Mouse (Mus musculus) thymus, postnatal 36 days (tissue): ENCODE results near the gene Eif4b.

ENCODE experiments used
- DNase-seq, 2 experiments: peaks; one replicate each; pipeline ENCODE4 v3.0.0; 2022; ENCODE audit warnings: mixed read lengths in 2 of 2

The Eif4b gene

DNA sequence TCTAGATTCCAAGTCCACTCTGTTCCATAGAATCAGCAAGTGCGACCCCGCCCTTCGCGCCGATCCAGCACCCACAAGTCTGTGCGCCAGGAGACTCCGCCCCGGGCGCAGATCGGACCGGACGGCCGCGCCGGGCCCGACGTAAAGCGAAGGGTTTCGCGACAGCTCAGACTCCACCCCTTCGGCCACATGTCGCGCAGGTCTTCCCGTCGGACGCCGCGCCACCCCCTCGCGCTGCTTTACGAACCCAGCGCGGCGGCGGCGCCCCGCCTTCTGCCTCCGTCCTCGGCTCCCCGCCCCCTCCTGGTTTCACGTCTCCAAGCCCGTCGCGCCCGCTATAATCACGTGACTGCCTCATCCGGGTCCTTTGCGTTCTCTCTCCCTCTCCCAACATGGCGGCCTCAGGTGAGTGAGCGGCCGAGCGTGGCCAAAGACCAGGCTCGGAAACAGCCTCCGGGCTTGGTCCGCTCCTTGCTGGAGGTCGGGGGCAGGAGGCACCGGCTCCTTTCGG is at the start of gene Eif4b:
Eif4b (plus strand) TSS at position 215 of the 511 bp plus-strand sequence.
- DNase-seq, result peak; percentile 98 to 99

- no peak for DNase-seq
Observed at GRCm38 (mm10) chr15:102023888-102024287, 49.7 kb upstream of the Eif4b start.

- DNase-seq, result no peak
Observed at GRCm38 (mm10) chr15:102025136-102025872, 48.3 kb upstream of the Eif4b start.

DNA sequence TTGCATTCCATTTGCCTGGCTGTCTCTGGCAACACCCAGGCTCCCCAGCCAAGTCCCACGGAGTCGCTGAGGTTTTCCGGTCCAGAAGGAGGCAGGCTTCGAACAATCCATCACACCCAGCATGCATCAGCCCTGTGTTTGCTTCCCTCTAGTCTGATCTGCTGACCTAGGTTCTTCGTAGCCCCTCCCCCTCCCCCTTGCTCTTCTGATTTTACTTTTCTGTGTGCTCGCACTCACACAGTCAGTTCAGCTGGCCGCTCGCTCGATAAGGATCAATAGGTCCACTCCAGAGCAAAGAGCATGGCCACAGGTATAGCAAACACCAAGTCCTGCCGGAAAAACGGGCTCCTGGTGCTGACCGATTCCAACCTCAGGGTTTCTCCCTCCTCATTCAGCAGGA is 47.1 kb upstream of the Eif4b start:
- no peak for DNase-seq

DNA sequence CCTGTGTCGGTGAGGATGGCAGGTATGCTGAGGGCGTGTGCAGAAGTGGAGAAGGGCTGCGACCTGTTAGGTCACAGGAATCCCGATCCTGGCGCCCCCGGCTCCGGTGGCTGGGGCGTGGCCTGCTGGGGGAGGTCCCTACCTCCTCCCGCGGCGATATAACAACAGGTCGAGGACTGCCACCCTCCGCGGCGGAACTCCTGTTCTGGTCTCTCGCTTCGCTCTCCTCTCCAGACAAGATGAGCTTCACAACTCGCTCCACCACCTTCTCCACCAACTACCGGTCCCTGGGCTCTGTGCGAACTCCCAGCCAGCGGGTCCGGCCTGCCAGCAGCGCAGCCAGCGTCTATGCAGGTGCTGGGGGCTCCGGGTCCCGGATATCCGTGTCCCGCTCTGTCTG is 45.5 kb upstream of the Eif4b start, which contains the start of gene Krt18:
Krt18 (plus strand) TSS at position 141 of the 400 bp plus-strand sequence.
- DNase-seq, result peak; percentile 13 to 41

DNA sequence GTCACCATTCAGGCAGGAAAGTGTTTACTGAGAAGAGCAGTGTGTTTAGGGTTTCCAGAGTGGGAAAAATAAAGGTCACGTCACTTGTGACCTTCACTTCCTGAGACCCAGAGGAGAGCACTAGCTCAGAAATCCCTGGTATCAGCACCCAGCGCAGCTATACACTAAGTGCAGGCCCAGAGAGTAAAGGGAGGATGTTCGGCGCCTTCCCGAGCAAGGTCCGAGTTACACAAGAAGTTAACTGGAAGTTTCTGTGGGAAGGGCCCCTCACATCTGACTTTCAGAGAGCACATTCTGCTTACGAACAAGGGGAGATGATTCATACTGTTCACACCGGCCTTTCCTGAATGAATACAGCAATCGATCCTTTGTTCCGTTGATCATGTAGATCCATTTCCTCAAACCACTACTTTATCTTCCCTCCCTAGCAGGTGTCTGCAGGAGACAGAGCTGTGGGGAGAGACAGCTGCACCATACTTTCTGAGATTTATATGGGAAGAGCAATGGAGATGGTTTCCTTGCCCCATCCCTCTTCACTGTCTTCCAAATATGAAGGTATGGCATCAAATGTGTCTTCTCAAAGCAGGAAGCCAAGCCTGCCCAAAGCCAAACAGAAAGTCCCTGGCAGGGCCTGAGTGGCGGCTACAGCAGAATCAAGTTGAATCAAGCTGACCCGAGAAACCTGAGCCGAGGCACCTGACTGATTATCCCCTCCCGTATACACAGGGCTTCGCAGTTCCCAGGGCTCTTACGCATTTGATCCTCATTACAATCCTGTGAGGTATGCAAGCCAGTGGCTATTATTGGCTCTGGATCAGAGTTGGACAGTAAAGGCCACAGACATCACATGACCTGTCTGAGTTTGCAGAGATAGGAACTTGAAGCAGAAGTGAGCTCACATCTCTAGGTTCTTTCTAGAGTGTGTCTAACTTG is 39.2 kb upstream of the Eif4b start:
- no peak for DNase-seq

- DNase-seq, result no peak
Observed at GRCm38 (mm10) chr15:102040277-102040676, 33.3 kb upstream of the Eif4b start.

- DNase-seq, result no peak
Observed at GRCm38 (mm10) chr15:102041951-102042350, 31.6 kb upstream of the Eif4b start.

GRCm38 (mm10) chr15:102044745-102045144 is 28.8 kb upstream of the Eif4b start:
- no peak for DNase-seq

- DNase-seq, result no peak
Observed at GRCm38 (mm10) chr15:102045691-102046090, 27.9 kb upstream of the Eif4b start.

DNA sequence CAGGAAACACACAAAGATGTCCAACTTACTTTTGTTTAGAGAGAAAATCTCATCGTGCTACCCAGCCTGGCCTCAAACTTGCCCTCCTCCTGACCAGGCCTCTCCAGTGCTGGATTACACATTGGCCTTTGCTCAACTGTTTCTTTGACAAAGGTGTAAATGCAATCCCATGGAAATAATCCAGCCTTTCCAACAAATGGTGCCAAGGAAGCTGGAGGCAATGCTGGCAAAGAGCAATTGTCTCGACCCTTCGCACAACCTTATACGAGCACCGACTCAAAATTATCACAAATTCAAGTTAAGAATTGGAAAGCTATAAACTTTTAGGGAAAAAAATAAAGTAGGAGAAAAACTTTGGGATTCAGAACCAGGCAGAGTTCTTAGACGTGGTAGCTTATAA is 25.6 kb upstream of the Eif4b start:
- DNase-seq, result no peak

GRCm38 (mm10) chr15:102049871-102050270 is 23.7 kb upstream of the Eif4b start:
- no peak for DNase-seq

DNA sequence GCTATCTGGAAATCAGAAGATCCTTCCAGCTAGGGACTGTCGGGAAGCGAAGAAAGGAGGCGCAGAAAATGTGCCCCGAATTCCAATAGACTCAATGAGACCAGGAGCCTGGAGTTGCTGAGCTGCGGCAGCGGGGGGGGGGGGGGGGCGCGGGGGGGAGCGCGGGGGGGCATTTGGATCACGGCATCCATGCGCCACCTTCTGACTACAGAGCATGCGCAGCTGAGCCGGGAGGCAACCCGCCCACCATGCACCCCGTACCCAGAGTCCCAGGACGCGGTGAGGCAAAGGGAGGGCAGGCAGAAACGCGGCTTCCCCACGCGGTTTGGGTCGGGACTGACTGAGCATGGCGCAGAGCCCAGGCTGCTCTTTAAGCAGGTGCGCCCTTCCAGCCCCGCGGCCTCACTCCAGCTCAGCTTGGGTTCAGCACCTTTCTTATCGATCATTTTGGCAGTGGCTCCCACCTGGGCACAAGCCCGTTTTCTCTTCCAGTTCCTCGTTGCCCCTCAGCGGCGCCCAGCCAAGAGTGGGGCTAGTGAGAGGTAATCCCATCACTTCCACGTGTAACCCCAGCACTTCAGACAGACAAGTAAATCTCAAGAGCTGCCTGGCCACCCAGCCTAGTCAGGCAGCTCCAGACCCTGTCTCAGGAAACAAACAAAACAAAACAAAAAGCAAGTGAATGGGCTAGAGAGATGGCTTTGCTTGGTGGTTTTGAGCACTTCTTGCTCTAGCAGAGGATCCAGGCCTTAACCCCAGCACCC is 21.5 kb upstream of the Eif4b start:
- DNase-seq, result peak; percentile 40 to 58

DNA sequence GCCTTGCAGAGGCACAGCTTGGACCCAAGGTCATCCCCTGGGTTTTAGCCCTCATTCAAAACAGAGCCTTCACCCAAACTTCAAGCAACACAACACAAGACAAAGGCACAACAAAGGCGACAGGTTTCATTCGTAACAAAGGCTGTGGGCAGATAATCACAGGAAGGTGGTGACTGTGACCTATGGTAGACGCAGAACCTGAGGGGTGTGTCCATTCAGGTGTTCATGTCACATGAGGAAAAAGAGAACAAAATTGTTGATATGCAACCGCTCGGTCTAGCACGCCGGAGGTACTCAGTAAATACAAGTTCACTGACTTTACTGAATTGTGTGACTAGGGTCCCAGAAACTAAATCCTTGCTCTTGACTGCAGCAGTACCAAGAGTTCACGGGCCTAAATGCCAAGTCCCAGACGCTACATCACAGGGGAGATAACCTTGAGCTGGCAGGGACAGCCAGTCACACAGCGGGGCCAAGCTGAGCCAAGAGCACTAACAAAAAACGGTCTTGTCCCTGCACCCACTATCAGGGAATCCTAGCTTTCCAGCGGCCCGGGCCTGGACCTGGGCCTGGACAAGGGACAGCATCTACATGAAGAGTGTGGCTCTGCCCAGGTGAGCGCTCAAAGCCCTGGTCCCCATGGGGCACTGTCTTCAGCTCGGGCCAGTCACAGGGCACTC is 16.9 kb upstream of the Eif4b start:
- DNase-seq, result no peak

DNA sequence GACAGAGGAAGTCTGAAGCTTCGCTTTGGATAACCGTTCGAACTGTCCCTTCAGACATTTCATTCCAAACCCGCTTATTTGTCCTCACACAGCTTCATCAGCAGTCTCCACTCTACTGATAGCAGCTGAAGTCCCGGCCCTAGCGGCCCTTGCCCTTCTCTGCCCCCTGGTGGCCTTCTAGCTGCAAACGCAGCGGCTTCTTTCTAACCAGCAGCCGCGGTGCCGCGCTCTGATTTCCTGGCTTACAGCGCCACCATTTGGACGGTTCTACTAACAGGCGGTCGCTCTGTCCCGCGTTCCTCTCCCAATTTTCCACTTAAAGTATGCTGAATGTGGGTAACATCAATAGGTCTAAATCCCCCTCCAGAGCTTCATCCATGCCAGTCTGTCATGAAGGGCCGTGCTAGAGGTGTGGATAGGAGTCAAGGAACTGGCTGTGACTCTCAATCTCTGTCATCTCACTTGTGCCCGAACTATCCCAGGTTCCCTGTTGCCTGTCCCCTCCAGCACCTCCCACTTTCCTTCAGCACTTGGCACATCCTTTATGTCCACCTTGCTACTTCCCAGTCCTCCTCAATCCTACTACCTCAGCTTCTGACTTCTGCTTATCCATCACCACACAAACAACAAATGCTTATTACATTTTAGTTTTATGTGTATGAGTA is 7.8 kb upstream of the Eif4b start:
- peak; percentile 86 to 89 for DNase-seq

DNA sequence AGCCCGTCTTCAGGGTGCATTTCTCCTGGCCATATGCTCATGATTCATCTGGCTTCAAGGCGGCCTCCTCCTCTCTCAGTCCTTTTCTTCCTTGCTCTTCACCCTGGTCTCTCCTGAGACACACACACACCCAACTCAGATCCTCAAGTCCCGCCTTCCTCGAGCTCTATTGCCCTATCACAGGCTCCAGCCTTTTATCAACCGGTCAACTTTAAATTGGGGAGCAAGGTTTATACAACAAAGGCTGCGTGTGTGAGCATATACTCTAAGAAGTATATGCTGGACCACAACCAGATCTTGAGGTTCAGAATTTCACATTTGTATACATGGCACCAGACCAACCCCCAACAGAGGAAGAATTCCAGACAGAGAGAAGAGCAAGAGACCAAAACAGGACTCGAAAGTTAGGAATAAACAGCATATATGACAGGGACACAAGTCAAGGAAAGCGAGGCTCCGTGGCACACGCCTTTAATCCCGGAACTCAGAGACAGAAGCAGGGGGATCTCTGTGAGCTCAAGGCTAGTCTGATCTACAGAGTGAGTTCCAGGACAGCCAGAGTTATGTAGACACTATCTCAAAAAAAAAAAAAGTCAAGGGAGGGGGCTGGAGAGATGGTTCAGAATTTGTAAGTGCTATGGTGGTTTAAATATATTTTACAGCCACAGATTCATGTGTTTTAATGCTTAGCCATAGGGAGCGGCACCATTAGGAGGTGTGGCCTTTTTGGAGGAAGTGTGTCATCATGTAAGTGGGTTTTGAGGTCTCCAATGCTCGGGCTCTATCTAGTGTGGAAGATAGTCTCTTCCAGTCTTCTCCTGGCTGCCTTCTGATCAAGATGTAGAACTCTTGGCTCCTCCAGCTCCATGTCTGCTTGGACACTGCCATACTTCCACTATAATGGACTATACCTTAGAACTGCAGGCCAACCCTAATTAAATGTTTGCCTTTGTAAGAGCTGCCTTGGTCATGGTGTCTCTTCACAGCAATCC is 2.8 kb upstream of the Eif4b start:
- DNase-seq, result no peak

GRCm38 (mm10) chr15:102072963-102073558 is 512 bp upstream of the Eif4b start:
- no peak for DNase-seq

- DNase-seq, result peak; percentile 63 to 79
Observed at GRCm38 (mm10) chr15:102074070-102074731, 628 bp downstream of the Eif4b start.

GRCm38 (mm10) chr15:102074876-102075585 is 1.5 kb downstream of the Eif4b start:
- no peak for DNase-seq
